Mouse (Mus musculus): ENCODE measurements at regions not wholly inside any gene's neighbourhood (a gene's known extent, or its start where the extent isn't known, plus 50 kb on each side); places are given as distances from the start of the nearest gene placed in this dataset.
A peak's percentile ranks its signal among the peaks of the same experiment; 100 is the strongest.

GRCm38 (mm10) chr8:104036580-104037477 is 64.6 kb upstream of the Cdh5 start:
- no peaks in the 10 kb centered on the region for H3K36me3 ChIP-seq (replicated peaks; ENCODE audit: control insufficient read depth, insufficient read depth, low read length)
- WGBS: 65% methylated on average over 26 of the region's 26 CpGs
- H3K9ac ChIP-seq (replicated peaks; ENCODE audit: low read depth, low read length): no peak overlapping the region
- H3K27ac ChIP-seq (ENCODE audit: low read depth): no peak overlapping the region
- no peak overlapping the region for H3K4me3 ChIP-seq (ENCODE audit: low read depth, low read length)
- no peak overlapping the region for H3K4me2 ChIP-seq (ENCODE audit: low read depth, low read length)
- ATAC-seq (ENCODE audit: insufficient read depth, low read depth) (no peak), DNase-seq (ENCODE audit: low spot score) (no peak)
- no peaks in the 10 kb centered on the region for H3K9me3 ChIP-seq (replicated peaks; ENCODE audit: control insufficient read depth, low read length)
- no peaks in the 10 kb centered on the region for H3K27me3 ChIP-seq (ENCODE audit: control insufficient read depth, insufficient read depth, low read length)
- H3K4me1 ChIP-seq (ENCODE audit: control insufficient read depth, insufficient read depth): no peaks in the 10 kb centered on the region
- TF ChIP-seq CTCF (IDR thresholded peaks at IDR 0.05; ENCODE audit: low read depth) (no peak), EP300 (IDR thresholded peaks at IDR 0.05; ENCODE audit: low read depth) (no peak)

GRCm38 (mm10) chr8:104037611-104038010 is 63.8 kb upstream of the Cdh5 start:
- DNase-seq (ENCODE audit: low spot score) (no peak), ATAC-seq (ENCODE audit: insufficient read depth, low read depth) (no peak)
- no peaks in the 10 kb centered on the region for H3K4me1 ChIP-seq (ENCODE audit: control insufficient read depth, insufficient read depth)
- no peak overlapping the region for H3K27ac ChIP-seq (ENCODE audit: low read depth)
- H3K9ac ChIP-seq (replicated peaks; ENCODE audit: low read depth, low read length): no peak overlapping the region
- no peaks in the 10 kb centered on the region for H3K9me3 ChIP-seq (replicated peaks; ENCODE audit: control insufficient read depth, low read length)
- TF ChIP-seq CTCF (IDR thresholded peaks at IDR 0.05; ENCODE audit: low read depth): no peak
- TF ChIP-seq EP300 (IDR thresholded peaks at IDR 0.05; ENCODE audit: low read depth): no peak
- H3K4me2 ChIP-seq (ENCODE audit: low read depth, low read length): no peak overlapping the region
- H3K27me3 ChIP-seq (ENCODE audit: control insufficient read depth, insufficient read depth, low read length): no peaks in the 10 kb centered on the region
- WGBS: 80% methylated on average over 7 of the region's 7 CpGs
- no peak overlapping the region for H3K4me3 ChIP-seq (ENCODE audit: low read depth, low read length)
- H3K36me3 ChIP-seq (replicated peaks; ENCODE audit: control insufficient read depth, insufficient read depth, low read length): no peaks in the 10 kb centered on the region

GRCm38 (mm10) chr8:104039526-104039925 is 61.9 kb upstream of the Cdh5 start:
- DNase-seq (ENCODE audit: low spot score) (no peak), ATAC-seq (ENCODE audit: insufficient read depth, low read depth) (no peak)
- 49% methylated on average over 12 of the region's 12 CpGs for WGBS
- no peak overlapping the region for H3K4me3 ChIP-seq (ENCODE audit: low read depth, low read length)
- no peaks in the 10 kb centered on the region for H3K36me3 ChIP-seq (replicated peaks; ENCODE audit: control insufficient read depth, insufficient read depth, low read length)
- H3K27me3 ChIP-seq (ENCODE audit: control insufficient read depth, insufficient read depth, low read length): no peaks in the 10 kb centered on the region
- no peaks in the 10 kb centered on the region for H3K4me1 ChIP-seq (ENCODE audit: control insufficient read depth, insufficient read depth)
- H3K9me3 ChIP-seq (replicated peaks; ENCODE audit: control insufficient read depth, low read length): no peaks in the 10 kb centered on the region
- H3K9ac ChIP-seq (replicated peaks; ENCODE audit: low read depth, low read length): no peak overlapping the region
- TF ChIP-seq EP300 (IDR thresholded peaks at IDR 0.05; ENCODE audit: low read depth) (no peak), CTCF (IDR thresholded peaks at IDR 0.05; ENCODE audit: low read depth) (no peak)
- H3K4me2 ChIP-seq (ENCODE audit: low read depth, low read length): peak overlapping the region; percentile 13; the same call in 1 of the 2 replicates
- H3K27ac ChIP-seq (ENCODE audit: low read depth): no peak overlapping the region

- Histone ChIP-seq H3K27me3 (ENCODE audit: control insufficient read depth, insufficient read depth, low read length) (no peaks in the 10 kb centered on the region), H3K4me3 (ENCODE audit: low read depth, low read length) (no peak overlapping the region), H3K36me3 (replicated peaks; ENCODE audit: control insufficient read depth, insufficient read depth, low read length) (no peaks in the 10 kb centered on the region), H3K4me1 (ENCODE audit: control insufficient read depth, insufficient read depth) (no peaks in the 10 kb centered on the region), H3K27ac (ENCODE audit: low read depth) (no peak overlapping the region), H3K9ac (replicated peaks; ENCODE audit: low read depth, low read length) (no peak overlapping the region), H3K4me2 (ENCODE audit: low read depth, low read length) (no peak overlapping the region), H3K9me3 (replicated peaks; ENCODE audit: control insufficient read depth, low read length) (no peaks in the 10 kb centered on the region)
- no peak for ATAC-seq (ENCODE audit: insufficient read depth, low read depth)
- TF ChIP-seq EP300 (IDR thresholded peaks at IDR 0.05; ENCODE audit: low read depth) (no peak), CTCF (IDR thresholded peaks at IDR 0.05; ENCODE audit: low read depth) (no peak)
- no peak for DNase-seq (ENCODE audit: low spot score)
- 63% methylated on average over 5 of the region's 5 CpGs for WGBS
Observed at GRCm38 (mm10) chr8:104041522-104041921, 59.9 kb upstream of the Cdh5 start.

GRCm38 (mm10) chr8:104042434-104042833 is 59.0 kb upstream of the Cdh5 start:
- Histone ChIP-seq H3K9me3 (replicated peaks; ENCODE audit: control insufficient read depth, low read length) (no peaks in the 10 kb centered on the region), H3K9ac (replicated peaks; ENCODE audit: low read depth, low read length) (no peak overlapping the region), H3K4me1 (ENCODE audit: control insufficient read depth, insufficient read depth) (no peaks in the 10 kb centered on the region), H3K27me3 (ENCODE audit: control insufficient read depth, insufficient read depth, low read length) (no peaks in the 10 kb centered on the region), H3K36me3 (replicated peaks; ENCODE audit: control insufficient read depth, insufficient read depth, low read length) (no peaks in the 10 kb centered on the region), H3K27ac (ENCODE audit: low read depth) (no peak overlapping the region), H3K4me3 (ENCODE audit: low read depth, low read length) (no peak overlapping the region), H3K4me2 (ENCODE audit: low read depth, low read length) (peak overlapping the region; percentile 2; the same call in 1 of the 2 replicates)
- TF ChIP-seq EP300 (IDR thresholded peaks at IDR 0.05; ENCODE audit: low read depth) (no peak), CTCF (IDR thresholded peaks at IDR 0.05; ENCODE audit: low read depth) (no peak)
- WGBS: 15% methylated on average over 8 of the region's 8 CpGs
- DNase-seq (ENCODE audit: low spot score) (no peak), ATAC-seq (ENCODE audit: insufficient read depth, low read depth) (no peak)
